Mouse (Mus musculus) liver, embryonic 14.5 days (tissue): ENCODE measurements at regions not wholly inside any gene's neighbourhood (a gene's known extent, or its start where the extent isn't known, plus 50 kb on each side); places are given as distances from the start of the nearest gene placed in this dataset.

ENCODE experiments used
- ATAC-seq: fragments of 200-750 bp; cut with Nextera tagmentation; 2 replicates; pipeline ENCODE4 v1.8.0; 2017; ENCODE audit warnings: moderate number of reproducible peaks, mild to moderate bottlenecking, moderate library complexity; ENCODE audit not compliant: insufficient read depth
- DNase-seq, 3 experiments: peaks; one replicate each; pipeline ENCODE4 v3.0.0-alpha.2; 2012 to 2013; ENCODE audit warnings: low read depth in 3 of 3, low spot score in 3 of 3
- H3K27ac ChIP-seq: fragments of 300-500 bp; sonication (generic); 2 replicates; pipeline ENCODE4 v1.5.1; 2014; ENCODE audit warnings: moderate library complexity, mild to moderate bottlenecking, control low read depth, inconsistent platforms
- H3K27me3 ChIP-seq: fragments of 300-500 bp; sonication (generic); 2 replicates; pipeline ENCODE4 v1.6.1; 2014; ENCODE audit warnings: mild to moderate bottlenecking, low read length, moderate library complexity; ENCODE audit not compliant: control insufficient read depth, insufficient read depth
- H3K36me3 ChIP-seq: fragments of 300-500 bp; sonication (generic); replicated peaks from 2 replicates; pipeline ENCODE4 v1.6.1; 2014; ENCODE audit warnings: low read depth; ENCODE audit not compliant: control insufficient read depth, insufficient read depth
- H3K4me1 ChIP-seq, 2 experiments: fragments of 200-500 bp in 1 of 2; fragments of 300-500 bp in 1 of 2; sonication (generic) in 1 of 2; replicated peaks; 2 replicates each; pipeline ENCODE4 v1.6.1; 2012 to 2014; ENCODE audit warnings: antibody characterized with exemption in 1 of 2, inconsistent platforms in 1 of 2, low read length in 1 of 2; ENCODE audit not compliant: control insufficient read depth in 2 of 2, insufficient read depth in 2 of 2
- H3K4me2 ChIP-seq: fragments of 300-500 bp; sonication (generic); 2 replicates; pipeline ENCODE4 v1.6.1; 2014; ENCODE audit warnings: low read depth, mild to moderate bottlenecking, control low read depth, moderate library complexity
- H3K4me3 ChIP-seq, 2 experiments: fragments of 200-500 bp in 1 of 2; fragments of 300-500 bp in 1 of 2; sonication (generic) in 1 of 2; 2 replicates each; pipeline ENCODE4 v1.5.1; 2012 to 2014; ENCODE audit warnings: low read depth in 2 of 2, low read length in 2 of 2, mild to moderate bottlenecking in 2 of 2, control low read depth in 1 of 2, inconsistent platforms in 1 of 2, moderate library complexity in 1 of 2; ENCODE audit not compliant: insufficient read depth in 1 of 2
- H3K9ac ChIP-seq: fragments of 300-500 bp; sonication (generic); replicated peaks from 2 replicates; pipeline ENCODE4 v1.6.1; 2014; ENCODE audit warnings: mild to moderate bottlenecking, control low read depth, moderate library complexity
- H3K9me3 ChIP-seq: fragments of 300-500 bp; sonication (generic); 2 replicates; pipeline ENCODE4 v1.6.1; 2016; ENCODE audit warnings: low read length, mixed read lengths; ENCODE audit not compliant: control insufficient read depth
- CTCF ChIP-seq: IDR thresholded peaks from 2 replicates; pipeline ENCODE4 v1.5.1; 2016; ENCODE audit warnings: antibody characterized with exemption, low read depth, control low read depth
- EP300 ChIP-seq: IDR thresholded peaks from 2 replicates; pipeline ENCODE4 v1.6.1; 2016; ENCODE audit warnings: antibody characterized with exemption, low read depth
- WGBS: fragments of 180-500 bp; shearing (Covaris S2); extraction: QIAGEN DNeasy Blood & Tissue Kit; methylation state at CpG from one replicate; pipeline ENCODE4 v1.1.7; 2014; ENCODE audit not compliant: insufficient replicate concordance; 5-methylcytosine and 5-hydroxymethylcytosine counted together

DNA sequence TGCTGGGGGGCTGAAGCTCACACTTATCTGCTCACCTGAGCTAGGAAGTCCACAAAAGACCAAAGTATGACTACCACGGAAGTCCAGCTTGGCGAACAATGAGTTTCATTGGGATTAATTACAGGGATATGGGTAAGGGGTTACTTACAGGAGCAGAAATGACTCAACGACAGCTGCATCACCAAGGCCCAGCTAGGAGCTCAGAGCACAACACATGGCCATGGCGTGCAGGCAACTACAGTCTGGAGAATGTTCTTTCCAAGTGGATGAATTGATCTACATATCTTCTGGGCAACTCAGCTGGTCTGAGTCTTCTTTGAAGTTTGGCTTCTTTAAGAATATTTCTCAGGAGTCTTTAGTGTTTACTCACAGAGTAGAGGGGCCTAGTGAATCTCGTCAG is 86.3 kb upstream of the Pcgf5 start:
- H3K4me1 ChIP-seq, result no peaks in the 10 kb centered on the region
- no peak overlapping the region for H3K27ac ChIP-seq
- H3K4me3 ChIP-seq, result no peak overlapping the region
- no peaks in the 10 kb centered on the region for H3K27me3 ChIP-seq
- no peak for TF ChIP-seq EP300
- TF ChIP-seq CTCF, result no peak
- no peak for DNase-seq
- no peaks in the 10 kb centered on the region for H3K36me3 ChIP-seq
- no peak for ATAC-seq
- H3K9me3 ChIP-seq, result no peaks in the 10 kb centered on the region
- no peak overlapping the region for H3K9ac ChIP-seq
- 69% methylated on average over 5 of the region's 5 CpGs for WGBS
- no peak overlapping the region for H3K4me2 ChIP-seq

DNA sequence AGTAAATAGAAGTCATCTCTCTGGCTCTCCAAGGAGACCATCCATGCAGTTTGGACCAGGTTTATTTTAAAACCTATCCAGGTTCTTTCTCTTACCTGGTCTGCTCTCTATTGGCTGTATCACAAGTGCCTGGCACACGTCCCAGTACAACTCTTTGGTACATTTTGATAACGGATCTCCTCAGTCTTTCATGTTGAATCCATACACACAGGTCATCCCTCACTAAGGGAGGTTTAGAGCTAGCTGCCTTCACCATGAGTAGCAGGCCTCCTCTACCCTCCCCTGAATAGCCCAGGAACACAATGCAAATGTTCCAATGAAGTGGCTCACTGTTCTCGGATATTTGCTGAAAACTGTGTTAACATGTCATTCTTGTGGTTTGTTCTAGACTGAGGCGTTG is 84.2 kb upstream of the Pcgf5 start:
- no peak overlapping the region for H3K4me2 ChIP-seq
- H3K4me1 ChIP-seq, result no peaks in the 10 kb centered on the region
- no peaks in the 10 kb centered on the region for H3K27me3 ChIP-seq
- no peak overlapping the region for H3K9ac ChIP-seq
- 44% methylated on average over 4 of the region's 4 CpGs for WGBS
- no peaks in the 10 kb centered on the region for H3K36me3 ChIP-seq
- DNase-seq, result no peak
- no peak for ATAC-seq
- H3K27ac ChIP-seq, result no peak overlapping the region
- H3K4me3 ChIP-seq, result no peak overlapping the region
- TF ChIP-seq EP300 (no peak), CTCF (no peak)
- H3K9me3 ChIP-seq, result no peaks in the 10 kb centered on the region

DNA sequence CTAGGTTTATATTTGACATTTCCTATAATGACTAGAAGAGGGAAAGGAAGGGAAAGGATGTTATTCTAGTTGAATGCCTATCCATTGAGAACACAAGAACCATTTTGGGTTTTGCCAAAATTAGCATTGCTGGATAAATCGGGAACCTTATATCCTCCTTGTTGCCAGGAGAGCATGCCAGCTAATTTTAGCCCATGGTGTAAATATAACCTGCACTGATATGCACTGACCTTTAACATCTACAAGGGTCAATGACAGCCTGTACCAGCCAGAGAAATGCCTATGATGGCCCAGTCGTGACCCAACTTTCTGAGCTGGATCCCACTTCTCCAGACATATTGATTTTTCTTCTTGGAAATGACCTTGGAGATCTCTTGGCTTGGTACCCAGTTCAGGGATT is 83.7 kb upstream of the Pcgf5 start:
- Histone ChIP-seq H3K36me3 (no peaks in the 10 kb centered on the region), H3K27me3 (no peaks in the 10 kb centered on the region), H3K4me1 (no peaks in the 10 kb centered on the region), H3K9me3 (no peaks in the 10 kb centered on the region), H3K27ac (no peak overlapping the region), H3K4me2 (no peak overlapping the region), H3K4me3 (no peak overlapping the region), H3K9ac (no peak overlapping the region)
- DNase-seq (no peak), ATAC-seq (no peak)
- WGBS, result 57% methylated on average over 2 of the region's 2 CpGs
- TF ChIP-seq EP300 (no peak), CTCF (no peak)

DNA sequence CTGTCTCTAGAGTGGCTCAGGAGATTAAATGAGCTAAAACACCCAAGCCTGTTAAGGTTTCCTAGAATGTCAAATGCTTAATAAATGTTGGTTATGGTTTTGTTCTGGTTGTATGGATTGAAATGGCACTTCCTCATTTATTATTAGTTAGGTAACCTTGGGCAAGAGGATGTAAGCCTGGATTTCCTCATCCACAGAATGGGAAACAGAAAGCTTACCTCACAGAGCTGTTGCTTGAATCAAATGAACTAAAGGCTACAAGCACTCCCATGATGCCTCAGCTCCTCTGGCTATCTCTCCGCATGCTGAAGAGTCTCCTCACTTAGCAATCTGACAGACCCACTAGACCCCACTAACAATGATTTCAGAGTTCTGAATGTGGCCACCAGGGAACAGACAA is 82.8 kb upstream of the Pcgf5 start:
- no peaks in the 10 kb centered on the region for H3K9me3 ChIP-seq
- TF ChIP-seq EP300 (no peak), CTCF (no peak)
- H3K4me2 ChIP-seq, result no peak overlapping the region
- WGBS, result 46% methylated on average over 1 of the region's 1 CpGs
- no peak overlapping the region for H3K27ac ChIP-seq
- no peaks in the 10 kb centered on the region for H3K36me3 ChIP-seq
- no peak overlapping the region for H3K9ac ChIP-seq
- H3K27me3 ChIP-seq, result no peaks in the 10 kb centered on the region
- ATAC-seq (no peak), DNase-seq (no peak)
- no peaks in the 10 kb centered on the region for H3K4me1 ChIP-seq
- H3K4me3 ChIP-seq, result no peak overlapping the region

DNA sequence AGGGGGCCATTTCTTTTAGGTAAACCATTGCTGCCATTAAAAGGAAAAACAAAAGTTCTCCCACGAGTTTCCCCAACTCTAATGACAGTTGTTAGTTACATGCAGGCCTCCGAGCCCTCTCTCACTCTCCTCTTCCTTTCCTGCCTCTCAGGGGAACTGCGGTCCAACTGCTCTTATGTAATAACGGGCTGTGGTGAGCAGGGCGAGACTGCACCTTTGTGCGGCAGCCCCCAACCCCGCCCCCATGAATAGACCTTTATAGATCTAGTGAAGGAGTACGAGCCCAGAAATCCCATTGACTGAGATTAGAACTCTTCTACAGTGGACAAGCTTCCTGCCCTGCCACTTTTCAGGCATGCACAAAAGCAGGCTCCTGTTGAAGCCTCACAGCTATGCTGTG is 81.8 kb upstream of the Pcgf5 start:
- Histone ChIP-seq H3K27me3 (no peaks in the 10 kb centered on the region), H3K9me3 (no peaks in the 10 kb centered on the region), H3K4me1 (no peaks in the 10 kb centered on the region), H3K4me2 (no peak overlapping the region), H3K27ac (no peak overlapping the region), H3K36me3 (no peaks in the 10 kb centered on the region), H3K4me3 (no peak overlapping the region), H3K9ac (no peak overlapping the region)
- DNase-seq (no peak), ATAC-seq (no peak)
- 10% methylated on average over 8 of the region's 8 CpGs for WGBS
- no peak for TF ChIP-seq CTCF
- no peak for TF ChIP-seq EP300

DNA sequence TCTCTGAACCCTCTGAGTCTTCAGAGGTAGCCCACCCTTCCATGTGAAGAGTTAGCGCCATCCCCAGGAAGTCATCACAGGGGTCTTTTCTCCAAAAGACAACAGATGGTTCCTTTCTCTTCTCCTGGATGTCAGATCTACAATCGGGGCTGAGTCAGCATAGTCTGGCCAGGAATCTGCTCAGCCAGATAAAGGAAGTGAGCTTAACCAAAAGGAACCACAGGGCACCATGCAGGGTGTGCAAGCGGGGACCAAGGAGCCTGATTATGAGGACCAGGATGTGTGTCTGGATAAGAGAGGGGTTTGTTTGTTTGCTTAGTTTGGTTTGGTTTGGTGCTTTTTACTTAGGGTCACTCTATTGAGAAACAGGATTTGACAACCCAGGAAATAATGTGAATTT is 74.6 kb upstream of the Pcgf5 start:
- H3K4me1 ChIP-seq, result no peaks in the 10 kb centered on the region
- 8% methylated on average over 3 of the region's 3 CpGs for WGBS
- TF ChIP-seq EP300, result no peak
- TF ChIP-seq CTCF, result no peak
- no peaks in the 10 kb centered on the region for H3K27me3 ChIP-seq
- H3K36me3 ChIP-seq, result no peaks in the 10 kb centered on the region
- H3K4me2 ChIP-seq, result no peak overlapping the region
- no peak for DNase-seq
- ATAC-seq, result no peak
- H3K4me3 ChIP-seq, result no peak overlapping the region
- no peak overlapping the region for H3K27ac ChIP-seq
- no peak overlapping the region for H3K9ac ChIP-seq
- H3K9me3 ChIP-seq, result no peaks in the 10 kb centered on the region
